Mouse (Mus musculus) CH12.LX (cell line): ENCODE data around the gene Jsrp1. TPM values are rescaled to one million over a fixed set of nuclear protein-coding genes. Genes with fewer than 3 reads are reported as not detected.

Experiments
- DNase-seq: peaks from one replicate; pipeline ENCODE4 v3.0.0-alpha.2; 2013; ENCODE audit errors: extremely low read depth
- H3K27ac ChIP-seq: 2 replicates; pipeline ENCODE4 v1.5.1; 2012; ENCODE audit warnings: low read depth, mild to moderate bottlenecking, control low read depth, moderate library complexity; ENCODE audit not compliant: insufficient read depth
- H3K27me3 ChIP-seq: replicated peaks from 2 replicates; pipeline ENCODE3; 2012; ENCODE audit warnings: inconsistent platforms
- H3K36me3 ChIP-seq, 2 experiments: replicated peaks in 1 of 2; 2 replicates each; pipeline versions ENCODE3 to v1.6.1; 2012; ENCODE audit warnings: inconsistent platforms in 1 of 2, low read length in 1 of 2, mild to moderate bottlenecking in 1 of 2, mixed read lengths in 1 of 2, moderate library complexity in 1 of 2; ENCODE audit not compliant: control insufficient read depth in 1 of 2, insufficient read depth in 1 of 2
- H3K4me1 ChIP-seq, 2 experiments: 2 replicates each; pipeline ENCODE4 v1.6.1; 2012; ENCODE audit warnings: inconsistent platforms in 1 of 2, moderate library complexity in 1 of 2; ENCODE audit not compliant: insufficient read depth in 2 of 2, control insufficient read depth in 1 of 2
- H3K4me2 ChIP-seq: 2 replicates; pipeline ENCODE4 v1.6.1; 2012; ENCODE audit warnings: low read depth, mild to moderate bottlenecking, control low read depth; ENCODE audit not compliant: poor library complexity, insufficient read depth, severe bottlenecking
- H3K4me3 ChIP-seq, 3 experiments: fragments of 150-350 bp in 1 of 3; sonication (generic) in 1 of 3; replicated peaks in 1 of 3; 2 replicates each; pipeline versions ENCODE3 to v1.5.1; 2011 to 2012; ENCODE audit warnings: low read depth in 2 of 3, low read length in 2 of 3, mild to moderate bottlenecking in 2 of 3, moderate library complexity in 2 of 3, control low read depth in 1 of 3, improper control_type of control experiment in 1 of 3, inconsistent platforms in 1 of 3, mixed read lengths in 1 of 3; ENCODE audit not compliant: poor library complexity in 1 of 3
- H3K79me2 ChIP-seq: replicated peaks from 2 replicates; pipeline ENCODE4 v1.6.1; 2012; ENCODE audit warnings: mild to moderate bottlenecking, moderate library complexity; ENCODE audit not compliant: control insufficient read depth, poor library complexity, insufficient read depth, severe bottlenecking; ENCODE audit errors: extremely low read depth
- H3K9ac ChIP-seq: 2 replicates; pipeline ENCODE4 v1.6.1; 2012; ENCODE audit warnings: low read depth, mild to moderate bottlenecking, control low read depth, moderate library complexity; ENCODE audit not compliant: insufficient read depth
- H3K9me3 ChIP-seq: replicated peaks from 2 replicates; pipeline ENCODE3; 2012; ENCODE audit warnings: low read length, inconsistent platforms, mixed read lengths
- BHLHE40 ChIP-seq: IDR thresholded peaks from 2 replicates; pipeline ENCODE4 v1.6.1; 2011; ENCODE audit warnings: mild to moderate bottlenecking, low read depth, low read length, improper control_type of control experiment
- CHD1 ChIP-seq: IDR thresholded peaks from 2 replicates; pipeline ENCODE4 v1.6.1; 2012; ENCODE audit warnings: low read depth, low read length, improper control_type of control experiment, inconsistent platforms
- CHD2 ChIP-seq: IDR thresholded peaks from 2 replicates; pipeline ENCODE4 v1.6.1; 2011; ENCODE audit warnings: low read length, improper control_type of control experiment
- CTCF ChIP-seq, 2 experiments: IDR thresholded peaks in 1 of 2; conservative IDR thresholded peaks in 1 of 2; 2 replicates each; pipeline ENCODE4 v1.5.1; 2011 to 2012; ENCODE audit warnings: low read depth in 2 of 2, low read length in 2 of 2, improper control_type of control experiment in 1 of 2, inconsistent platforms in 1 of 2, mild to moderate bottlenecking in 1 of 2, moderate library complexity in 1 of 2
- ELF1 ChIP-seq: IDR thresholded peaks from 2 replicates; pipeline ENCODE4 v1.6.1; 2014; ENCODE audit warnings: low read depth, mild to moderate bottlenecking, inconsistent platforms, low read length, improper control_type of control experiment
- ETS1 ChIP-seq: conservative IDR thresholded peaks from 2 replicates; pipeline ENCODE4 v1.6.1; 2012; ENCODE audit warnings: low read depth, mild to moderate bottlenecking, inconsistent platforms, low read length, improper control_type of control experiment, moderate library complexity
- HCFC1 ChIP-seq: IDR thresholded peaks from 2 replicates; pipeline ENCODE4 v1.6.1; 2012; ENCODE audit warnings: low read depth, mild to moderate bottlenecking, inconsistent platforms, low read length, improper control_type of control experiment
- IRF4 ChIP-seq: IDR thresholded peaks from 2 replicates; pipeline ENCODE4 v1.6.1; 2014; ENCODE audit warnings: low read depth, mild to moderate bottlenecking, inconsistent platforms, low read length, improper control_type of control experiment
- MAFK ChIP-seq: IDR thresholded peaks from 2 replicates; pipeline ENCODE4 v1.6.1; 2011; ENCODE audit warnings: low read length, improper control_type of control experiment; ENCODE audit not compliant: insufficient replicate concordance
- MYC ChIP-seq: IDR thresholded peaks from 2 replicates; pipeline ENCODE4 v1.6.1; 2011; ENCODE audit warnings: low read depth, mild to moderate bottlenecking, improper control_type of control experiment, low read length
- RAD21 ChIP-seq: IDR thresholded peaks from 2 replicates; pipeline ENCODE4 v1.6.1; 2011; ENCODE audit warnings: low read depth, mild to moderate bottlenecking, low read length, improper control_type of control experiment, moderate library complexity
- RCOR1 ChIP-seq: conservative IDR thresholded peaks from 2 replicates; pipeline ENCODE4 v1.6.1; 2012; ENCODE audit warnings: low read depth, mild to moderate bottlenecking, inconsistent platforms, low read length, improper control_type of control experiment
- USF2 ChIP-seq: conservative IDR thresholded peaks from 2 replicates; pipeline ENCODE4 v1.6.1; 2011; ENCODE audit warnings: low read depth, low read length, improper control_type of control experiment
- ZC3H11A ChIP-seq: IDR thresholded peaks from 2 replicates; pipeline ENCODE4 v1.6.1; 2012; ENCODE audit warnings: low read depth, mild to moderate bottlenecking, inconsistent platforms, low read length, improper control_type of control experiment
- ZMIZ1 ChIP-seq: IDR thresholded peaks from 2 replicates; pipeline ENCODE4 v1.6.1; 2012; ENCODE audit warnings: low read depth, mild to moderate bottlenecking, inconsistent platforms, low read length, improper control_type of control experiment
- ZNF384 ChIP-seq: IDR thresholded peaks from 2 replicates; pipeline ENCODE4 v1.6.1; 2012; ENCODE audit warnings: low read depth, low read length, improper control_type of control experiment, inconsistent platforms
- dilution Hi-C: fragments of 300-500 bp; cut with MboI; formaldehyde crosslinking; loops from 2 replicates; pipeline ENCODE4 v1.14.3; 2020; ENCODE audit warnings: low sequenced_read_pairs; ENCODE audit not compliant: extremely low pct_unique_long_range_greater_than_20kb, extremely low pct_ligation_motif_present
- in situ Hi-C: fragments of 300-500 bp; cut with MboI; formaldehyde crosslinking; loops from 3 replicates; pipeline ENCODE4 v1.14.3; 2019; ENCODE audit warnings: low sequenced_read_pairs, low pct_ligation_motif_present, low pct_unique_long_range_greater_than_20kb, mixed read lengths
- polyA plus RNA-seq: library from polyadenylated mRNA; unstranded; fragments of >175 nt; gene quantifications from 2 replicates; pipeline ENCODE4 v1.2.1, GENCODE M21; 2012; ENCODE audit warnings: low read depth; ENCODE audit not compliant: insufficient read length
- total RNA-seq, 2 experiments: library from RNA; depleted of rRNA; stranded (reverse); fragments of 300-350 nt in 1 of 2; fragments of >200 nt in 1 of 2; gene quantifications; 2 replicates each; pipeline ENCODE4 v1.2.3; 2012 to 2014

Gene Jsrp1
- total and polyA plus RNA-seq, 3 experiments, result 0.35 to 1.1 (median 0.72) TPM

- in situ Hi-C loops (no loop called here), dilution Hi-C loops (no loop called here)
- peaks cover 98 to 99% of the 10 kb centered on the region in 2 experiments for H3K36me3 ChIP-seq
Observed at GRCm38 (mm10) chr10:80785963-80786362, 27.3 kb downstream of the Jsrp1 start.

GRCm38 (mm10) chr10:80784871-80785270, 28.4 kb downstream of the Jsrp1 start:
- dilution Hi-C loops (no loop called here), in situ Hi-C loops (no loop called here)
- no peak overlapping the region for H3K27ac ChIP-seq
- TF ChIP-seq RCOR1 (no peak), RAD21 (no peak), BHLHE40 (no peak), HCFC1 (no peak), MAFK (no peak)
- no peaks in the 10 kb centered on the region for H3K4me1 ChIP-seq
- H3K4me3 ChIP-seq, result no peak overlapping the region
- no peak overlapping the region for H3K9ac ChIP-seq
- H3K9me3 ChIP-seq, result no peaks in the 10 kb centered on the region
- DNase-seq, result no peak
- no peak overlapping the region for H3K4me2 ChIP-seq
- no peaks in the 10 kb centered on the region for H3K79me2 ChIP-seq
- H3K36me3 ChIP-seq, result peaks cover 94 to 99% of the 10 kb centered on the region in 2 experiments
- H3K27me3 ChIP-seq, result no peaks in the 10 kb centered on the region

More at GRCm38 (mm10) chr10:80785963-80786362, 27.3 kb downstream of the Jsrp1 start:
- TF ChIP-seq ETS1 (no peak), CTCF (conservative IDR thresholded peaks at IDR 0.05 in 1 of 2, IDR thresholded peaks at IDR 0.05 in 1 of 2; ENCODE audit: low read depth in 2 of 2, low read length in 2 of 2) (no peak), ZC3H11A (no peak), ZMIZ1 (no peak), MYC (no peak), CHD2 (no peak), ZNF384 (no peak), RCOR1 (no peak), ELF1 (no peak), USF2 (no peak), CHD1 (no peak), IRF4 (no peak)
- Histone ChIP-seq H3K27me3 (no peaks in the 10 kb centered on the region), H3K4me1 (no peaks in the 10 kb centered on the region), H3K9me3 (no peaks in the 10 kb centered on the region), H3K4me2 (no peak overlapping the region), H3K4me3 (no peak overlapping the region), H3K9ac (no peak overlapping the region), H3K79me2 (no peaks in the 10 kb centered on the region), H3K27ac (no peak overlapping the region)
- no peak for DNase-seq
